Mouse (Mus musculus) heart, embryonic 14.5 days (tissue): Measurements from ENCODE around the gene Lpcat4. TPM values are rescaled to one million over a fixed set of nuclear protein-coding genes. Genes with fewer than 3 reads are reported as not detected.

Experiments used
- ATAC-seq: fragments of 200-750 bp; cut with Nextera tagmentation; 2 replicates; pipeline ENCODE4 v1.8.0; 2017; ENCODE audit warnings: low read depth, moderate TSS enrichment; ENCODE audit not compliant: insufficient number of reproducible peaks, insufficient read depth, low FRiP score
- H3K27ac ChIP-seq, 2 experiments: fragments of 200-500 bp in 1 of 2; fragments of 300-500 bp in 1 of 2; sonication (generic) in 1 of 2; replicated peaks in 1 of 2; 2 replicates each; pipeline ENCODE4 v1.5.1; 2012 to 2014; ENCODE audit warnings: low read depth in 2 of 2, low read length in 2 of 2, control low read depth in 1 of 2, mild to moderate bottlenecking in 1 of 2, mixed read lengths in 1 of 2; ENCODE audit not compliant: control insufficient read depth in 1 of 2, insufficient read depth in 1 of 2
- H3K27me3 ChIP-seq: fragments of 300-500 bp; sonication (generic); 2 replicates; pipeline ENCODE4 v1.6.1; 2014; ENCODE audit warnings: mild to moderate bottlenecking, low read length, control low read depth; ENCODE audit not compliant: control insufficient read depth, insufficient read depth
- H3K36me3 ChIP-seq: fragments of 300-500 bp; sonication (generic); 2 replicates; pipeline ENCODE4 v1.6.1; 2014; ENCODE audit warnings: mild to moderate bottlenecking, control low read depth, low read length, mixed read lengths; ENCODE audit not compliant: control insufficient read depth, insufficient read depth
- H3K4me1 ChIP-seq, 2 experiments: fragments of 200-500 bp in 1 of 2; fragments of 300-500 bp in 1 of 2; sonication (generic) in 1 of 2; 2 replicates each; pipeline ENCODE4 v1.6.1; 2012 to 2014; ENCODE audit warnings: low read length in 2 of 2, control low read depth in 1 of 2, mixed read lengths in 1 of 2; ENCODE audit not compliant: control insufficient read depth in 2 of 2, insufficient read depth in 2 of 2
- H3K4me2 ChIP-seq: fragments of 300-500 bp; sonication (generic); 2 replicates; pipeline ENCODE4 v1.6.1; 2014; ENCODE audit warnings: mild to moderate bottlenecking, low read length
- H3K4me3 ChIP-seq, 2 experiments: fragments of 200-500 bp in 1 of 2; fragments of 300-500 bp in 1 of 2; sonication (generic) in 1 of 2; 2 replicates each; pipeline ENCODE4 v1.5.1; 2012 to 2014; ENCODE audit warnings: low read length in 2 of 2, mild to moderate bottlenecking in 2 of 2, control low read depth in 1 of 2, low read depth in 1 of 2, moderate library complexity in 1 of 2; ENCODE audit not compliant: control insufficient read depth in 1 of 2, insufficient read depth in 1 of 2
- H3K9ac ChIP-seq: fragments of 300-500 bp; sonication (generic); 2 replicates; pipeline ENCODE4 v1.6.1; 2014; ENCODE audit warnings: mild to moderate bottlenecking, low read length
- H3K9me3 ChIP-seq: fragments of 300-500 bp; sonication (generic); 2 replicates; pipeline ENCODE4 v1.6.1; 2016; ENCODE audit warnings: low read length, control low read depth; ENCODE audit not compliant: control insufficient read depth
- WGBS: fragments of 180-500 bp; shearing (Covaris S2); extraction: QIAGEN DNeasy Blood & Tissue Kit; methylation state at CpG from one replicate; pipeline ENCODE4 v1.1.7; 2014; 5-methylcytosine and 5-hydroxymethylcytosine counted together
- polyA plus RNA-seq: library from polyadenylated mRNA; unstranded; fragments of >200 nt; fragmentation: Nextera tagmentation; extraction: Ambion mirVana; gene quantifications from 2 replicates; pipeline ENCODE4 v1.2.1, GENCODE M21; 2014

Gene Lpcat4
- polyA plus RNA-seq, 1 experiment from 2014 or later = 12.1 TPM

GRCm38 (mm10) chr2:112262779-112263295 lies 23.6 kb downstream of the Lpcat4 start:
- Histone ChIP-seq H3K4me1 (peaks cover 0 to 14% of the 10 kb centered on the region in 2 experiments; a peak in 2 of 4 replicates), H3K9ac (peak overlapping the region; percentile 75), H3K36me3 (no peaks in the 10 kb centered on the region), H3K27ac (no peak overlapping the region; a peak in 1 of 4 replicates), H3K27me3 (no peaks in the 10 kb centered on the region), H3K4me2 (peak overlapping the region; percentile 78), H3K4me3 (peak overlapping the region; percentile 63 to 66; a peak in 3 of 4 replicates), H3K9me3 (no peaks in the 10 kb centered on the region)
- WGBS = 32% methylated on average over 4 of the region's 4 CpGs
- no peak for ATAC-seq

- Histone ChIP-seq H3K9me3 (no peaks in the 10 kb centered on the region), H3K27ac (no peak overlapping the region), H3K9ac (no peak overlapping the region), H3K4me1 (peaks cover 2 to 14% of the 10 kb centered on the region in 2 experiments; a peak in 3 of 4 replicates), H3K36me3 (no peaks in the 10 kb centered on the region), H3K27me3 (no peaks in the 10 kb centered on the region), H3K4me2 (no peak overlapping the region), H3K4me3 (no peak overlapping the region)
- ATAC-seq = no peak
- 77% methylated on average over 4 of the region's 4 CpGs for WGBS
Observed at GRCm38 (mm10) chr2:112264364-112264763, 25.1 kb downstream of the Lpcat4 start.

- Histone ChIP-seq H3K4me1 (peaks cover 2 to 25% of the 10 kb centered on the region in 2 experiments), H3K9me3 (no peaks in the 10 kb centered on the region), H3K9ac (peak within 1 kb of the TSS; percentile 89), H3K4me3 (peak within 1 kb of the TSS; percentile 87 to 88), H3K36me3 (no peaks in the 10 kb centered on the region), H3K27me3 (no peaks in the 10 kb centered on the region), H3K27ac (peak within 1 kb of the TSS; percentile 91 to 96), H3K4me2 (peak within 1 kb of the TSS; percentile 90)
- ATAC-seq = peak; percentile 94
- under 1% methylated on average over 85 of the region's 85 CpGs for WGBS
Observed at GRCm38 (mm10) chr2:112265448-112266241, 26.4 kb downstream of the Lpcat4 start, which contains the start of gene Slc12a6. Gene Slc12a6 (plus strand): TSS chr2:112265825.

- Histone ChIP-seq H3K4me3 (peak within 1 kb of the TSS; percentile 87 to 88), H3K9me3 (no peaks in the 10 kb centered on the region), H3K27me3 (no peaks in the 10 kb centered on the region), H3K27ac (peak within 1 kb of the TSS; percentile 91 to 96), H3K36me3 (0 out of 2 replicates have a peak, but pooled peaks cover 2% of the 10 kb centered on the region), H3K4me2 (peak within 1 kb of the TSS; percentile 90), H3K4me1 (peaks cover 2 to 26% of the 10 kb centered on the region in 2 experiments), H3K9ac (peak within 1 kb of the TSS; percentile 89)
- WGBS = 1% methylated on average over 11 of the region's 11 CpGs
- peak; percentile 20; the same call in 1 of the 2 replicates for ATAC-seq
Observed at GRCm38 (mm10) chr2:112266242-112266592, 26.9 kb downstream of the Lpcat4 start, which contains the start of gene Gm21985. Gene Gm21985 (plus strand): TSS chr2:112266314.

- Histone ChIP-seq H3K9me3 (no peaks in the 10 kb centered on the region), H3K9ac (peak overlapping the region; percentile 89), H3K4me3 (peak overlapping the region; percentile 87 to 88), H3K4me2 (peak overlapping the region; percentile 90), H3K27ac (peak overlapping the region; percentile 56 to 96), H3K4me1 (peaks cover 2 to 32% of the 10 kb centered on the region in 2 experiments), H3K36me3 (0 out of 2 replicates have a peak, but pooled peaks cover 3% of the 10 kb centered on the region), H3K27me3 (no peaks in the 10 kb centered on the region)
- ATAC-seq = no peak
- WGBS = 21% methylated on average over 10 of the region's 10 CpGs
Observed at GRCm38 (mm10) chr2:112266780-112267179, 27.5 kb downstream of the Lpcat4 start.

- H3K36me3 ChIP-seq = peaks cover 8% of the 10 kb centered on the region; the same call in 1 of the 2 replicates
- no peaks in the 10 kb centered on the region for H3K27me3 ChIP-seq
- peak overlapping the region; percentile 7 to 88; a peak in 3 of 4 replicates for H3K4me3 ChIP-seq
- H3K4me2 ChIP-seq = peak overlapping the region; percentile 90
- WGBS = 50% methylated on average over 8 of the region's 8 CpGs
- H3K9ac ChIP-seq = peak overlapping the region; percentile 89
- peaks cover 2 to 30% of the 10 kb centered on the region in 2 experiments for H3K4me1 ChIP-seq
- ATAC-seq = no peak
- no peak overlapping the region; a peak in 1 of 4 replicates for H3K27ac ChIP-seq
- H3K9me3 ChIP-seq = no peaks in the 10 kb centered on the region
Observed at GRCm38 (mm10) chr2:112267547-112268269, 28.4 kb downstream of the Lpcat4 start.

GRCm38 (mm10) chr2:112270011-112270410 lies 30.7 kb downstream of the Lpcat4 start:
- no peak overlapping the region for H3K4me3 ChIP-seq
- H3K4me2 ChIP-seq = peak overlapping the region; percentile 30; the same call in 1 of the 2 replicates
- no peaks in the 10 kb centered on the region for H3K9me3 ChIP-seq
- peaks cover 8% of the 10 kb centered on the region; the same call in 1 of the 2 replicates for H3K36me3 ChIP-seq
- no peak overlapping the region for H3K9ac ChIP-seq
- ATAC-seq = no peak
- 44% methylated on average over 2 of the region's 2 CpGs for WGBS
- H3K4me1 ChIP-seq = peaks cover 2 to 24% of the 10 kb centered on the region in 2 experiments
- no peaks in the 10 kb centered on the region for H3K27me3 ChIP-seq
- H3K27ac ChIP-seq = peak overlapping the region; percentile 37 to 62
